Mouse (Mus musculus) kidney, postnatal 25 days (tissue): ENCODE data around the gene Grap.

Experiments
- DNase-seq, 2 experiments: peaks; one replicate each; pipeline ENCODE4 v3.0.0; 2021; ENCODE audit warnings: mixed read lengths in 2 of 2

Grap gene

GRCm38 (mm10) chr11:61652686-61653447 is at the start of gene Grap:
Grap (plus strand) TSS chr11:61653265.
- peak; percentile 51 to 71 for DNase-seq

DNA sequence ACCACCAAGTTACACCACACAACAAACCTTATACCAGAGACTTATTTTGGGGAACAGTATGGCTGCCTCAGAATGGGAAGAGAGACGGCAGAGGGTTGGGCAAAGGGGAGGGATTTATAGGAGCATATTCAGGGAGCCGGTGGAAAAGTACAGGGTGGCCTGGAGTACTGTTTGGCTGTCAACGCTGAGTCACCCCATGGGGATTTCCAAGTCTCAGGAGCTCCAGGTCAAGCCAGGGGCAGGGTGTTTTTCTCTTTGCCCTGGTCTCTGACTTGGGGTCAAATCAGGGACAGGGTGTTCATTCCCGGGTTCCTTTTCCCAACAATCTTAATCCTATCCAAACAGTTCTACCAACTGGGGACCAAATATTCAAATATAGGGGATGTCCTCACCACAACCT is 45.0 kb upstream of the Grap start:
- DNase-seq: peak in 1 of 2 experiments; percentile 45

GRCm38 (mm10) chr11:61611197-61611596 is 41.9 kb upstream of the Grap start:
- no peak for DNase-seq

DNA sequence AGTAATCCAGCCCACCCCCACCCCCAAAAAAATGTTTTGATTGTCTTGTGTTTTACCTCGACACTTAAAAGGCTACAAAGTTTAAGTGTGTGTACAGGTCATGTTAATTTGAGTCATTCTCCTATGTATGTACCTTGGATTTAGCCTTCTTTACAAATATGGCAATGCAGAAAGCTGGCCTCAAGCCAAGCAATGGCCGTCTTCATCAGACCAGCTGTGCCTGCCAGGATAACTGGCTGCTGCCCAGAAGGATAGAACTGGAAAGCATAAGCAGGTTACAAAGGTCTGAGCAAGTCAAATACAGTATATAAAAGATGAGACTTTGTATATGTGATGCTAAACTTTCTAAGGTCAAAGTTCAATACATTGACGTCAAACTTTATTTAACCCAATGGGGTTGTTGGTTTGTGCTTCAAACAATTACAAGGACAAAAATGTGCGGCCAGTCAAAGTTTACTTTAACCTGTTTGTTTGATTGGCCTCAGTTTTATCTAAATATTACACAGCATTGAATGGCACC is 40.9 kb upstream of the Grap start:
- DNase-seq: no peak

DNA sequence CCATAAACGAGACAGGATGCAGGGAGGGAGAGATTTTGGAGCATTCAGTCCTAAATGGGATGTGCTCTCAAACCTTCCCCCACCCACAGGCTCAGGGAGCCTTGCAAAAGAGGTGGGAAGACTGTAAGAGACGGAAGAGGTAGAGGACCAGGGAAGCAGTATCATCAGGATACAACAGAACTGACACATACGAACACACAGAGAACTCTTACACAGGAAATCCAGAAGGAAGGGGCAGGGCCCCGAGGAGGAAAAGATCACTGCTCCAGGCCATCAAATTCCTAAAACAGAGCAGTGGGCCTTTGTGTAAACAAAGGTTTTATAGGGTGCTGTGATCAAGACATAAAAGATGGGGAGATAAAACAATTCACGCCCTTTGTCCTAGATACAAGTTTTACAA is 38.7 kb upstream of the Grap start:
- DNase-seq: no peak

DNA sequence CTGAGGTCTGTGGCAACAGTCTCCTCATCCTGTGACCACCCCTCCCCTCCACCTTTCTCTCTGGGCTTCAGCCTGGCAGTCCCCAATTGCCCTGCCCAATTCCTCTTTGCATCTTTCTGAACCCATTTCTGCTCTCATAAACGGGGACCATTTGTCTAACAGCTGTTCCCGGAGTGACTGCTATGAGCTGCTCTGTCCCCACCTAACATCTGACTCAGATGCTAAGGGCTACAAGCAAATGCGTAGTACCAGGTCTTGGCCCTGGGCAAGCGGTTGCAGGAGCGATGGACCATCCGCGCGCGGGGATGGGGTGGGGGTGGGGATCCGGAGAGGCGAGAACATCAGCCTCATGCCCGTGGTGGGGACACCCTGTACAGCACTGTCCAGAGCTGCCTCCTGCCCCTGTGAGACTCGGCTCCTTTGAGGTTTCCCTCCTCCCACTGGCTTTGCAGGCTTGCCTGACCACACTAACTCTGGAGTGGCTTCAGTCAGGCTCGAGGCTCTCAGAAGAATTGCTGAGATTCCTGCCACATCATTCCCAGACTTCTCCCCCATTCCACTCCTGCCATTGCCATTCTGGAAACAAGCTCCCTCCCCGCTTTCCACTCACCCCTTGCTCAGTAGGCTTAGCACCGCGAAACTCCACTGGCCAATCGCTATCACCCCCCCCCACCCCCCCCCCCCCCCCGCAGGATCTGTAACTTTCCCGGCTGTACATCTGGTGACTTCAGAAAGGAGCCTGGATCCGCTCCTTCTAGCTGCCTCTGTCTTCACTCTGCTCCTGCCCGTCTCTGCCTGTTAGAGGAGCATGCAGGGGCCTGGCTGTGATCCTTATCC is 37.2 kb upstream of the Grap start:
- DNase-seq: peak; percentile 13 to 61

GRCm38 (mm10) chr11:61616523-61617292 is 36.4 kb upstream of the Grap start:
- no peak for DNase-seq

GRCm38 (mm10) chr11:61617293-61617975 is 35.6 kb upstream of the Grap start:
- DNase-seq: no peak

GRCm38 (mm10) chr11:61618131-61618530 is 34.9 kb upstream of the Grap start:
- DNase-seq: peak; percentile 45 to 50

- DNase-seq: no peak
Observed at GRCm38 (mm10) chr11:61618571-61618970, 34.5 kb upstream of the Grap start.

DNA sequence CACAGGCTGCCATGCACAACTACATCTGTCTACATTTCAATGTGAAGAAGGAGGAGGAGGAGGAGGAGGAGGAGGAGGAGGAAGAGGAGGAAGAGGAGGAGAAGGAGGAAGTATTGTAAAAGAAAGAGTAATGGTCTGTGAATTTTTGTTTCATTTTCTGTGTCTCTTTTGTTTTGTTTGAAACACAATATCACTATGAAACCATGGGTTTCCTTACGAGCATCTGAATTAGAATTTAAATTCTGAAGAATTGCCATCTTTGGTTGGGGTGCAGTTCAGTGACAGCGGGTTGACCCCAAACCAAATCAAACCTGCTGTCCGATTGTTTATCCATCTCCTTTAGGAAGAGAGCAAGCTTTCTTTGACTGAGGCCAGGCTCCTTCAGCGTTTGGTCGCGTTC is 33.7 kb upstream of the Grap start:
- DNase-seq: peak in 1 of 2 experiments; percentile 14

DNA sequence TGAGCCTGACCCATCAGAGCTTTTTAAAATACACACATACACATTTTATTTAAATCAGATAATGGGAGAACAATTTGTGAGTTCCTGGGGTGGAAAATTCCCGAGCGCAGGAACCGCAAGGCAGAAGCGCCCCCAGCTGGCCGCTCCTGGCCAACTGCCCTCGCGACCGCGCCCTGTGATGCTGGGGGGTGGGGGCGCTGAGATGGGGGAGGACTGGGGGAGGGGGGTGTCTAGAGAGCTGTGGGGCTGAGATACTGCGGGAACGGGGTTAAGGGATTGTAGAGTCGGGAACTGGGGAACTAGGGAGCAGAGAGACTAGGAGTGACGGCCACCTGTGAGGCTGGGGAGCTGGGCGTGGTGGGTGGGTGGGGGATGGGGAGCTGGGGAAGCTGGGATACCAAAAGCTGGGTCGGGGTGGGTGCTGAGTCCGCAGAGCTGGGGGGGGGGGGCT is 33.2 kb upstream of the Grap start:
- DNase-seq: peak; percentile 83 to 85

- peak; percentile 92 for DNase-seq
Observed at GRCm38 (mm10) chr11:61620254-61620670, 32.8 kb upstream of the Grap start.

GRCm38 (mm10) chr11:61620762-61621161 is 32.3 kb upstream of the Grap start:
- no peak for DNase-seq

GRCm38 (mm10) chr11:61625136-61625535 is 27.9 kb upstream of the Grap start:
- DNase-seq: no peak

GRCm38 (mm10) chr11:61626509-61626908 is 26.6 kb upstream of the Grap start:
- DNase-seq: no peak

- DNase-seq: peak in 1 of 2 experiments; percentile 42
Observed at GRCm38 (mm10) chr11:61629621-61630020, 23.4 kb upstream of the Grap start.

DNA sequence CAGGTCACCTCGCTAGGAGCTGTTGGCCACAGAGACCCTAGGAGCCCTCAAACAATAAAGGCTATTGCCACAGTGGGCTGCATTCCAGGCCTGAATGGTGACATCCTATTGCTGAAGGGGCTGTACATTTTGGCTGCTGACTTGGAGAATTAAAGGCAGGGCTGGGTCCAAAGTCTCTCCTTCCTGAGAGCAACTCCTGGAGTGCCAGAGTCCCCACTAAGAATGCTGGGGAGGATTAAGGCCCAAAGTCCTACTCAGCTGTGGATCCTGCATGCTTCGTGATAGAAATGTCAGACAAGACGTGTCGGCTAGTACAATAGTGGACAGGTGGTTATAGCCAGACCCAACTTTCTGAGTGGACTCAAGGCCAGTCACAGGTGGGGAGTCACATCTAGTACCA is 16.8 kb upstream of the Grap start:
- DNase-seq: peak; percentile 40 to 68

GRCm38 (mm10) chr11:61637413-61637812 is 15.7 kb upstream of the Grap start:
- DNase-seq: no peak

DNA sequence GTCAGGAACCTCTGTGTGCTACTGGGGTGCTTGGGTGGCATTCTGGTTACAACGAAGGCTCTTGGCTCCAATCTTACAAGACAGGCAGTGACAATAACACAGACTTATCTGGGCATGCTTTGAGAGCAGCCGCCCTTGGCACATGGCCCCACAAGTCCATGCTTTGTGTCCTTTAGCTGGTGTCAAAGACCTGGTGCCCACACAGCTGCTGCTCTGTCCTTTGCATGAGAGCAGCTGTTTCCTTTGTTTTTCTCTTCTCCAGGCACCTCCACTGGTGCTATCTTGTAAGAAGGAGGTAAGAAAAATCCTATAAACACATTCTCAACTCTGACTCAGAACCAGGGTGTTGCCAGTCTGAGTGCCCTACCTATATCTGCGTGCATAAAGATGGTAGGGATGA is 15.2 kb upstream of the Grap start:
- no peak for DNase-seq

- no peak for DNase-seq
Observed at GRCm38 (mm10) chr11:61638764-61639536, 14.1 kb upstream of the Grap start.
